Mouse (Mus musculus) lung, postnatal 0 days (tissue): ENCODE results near the gene Caly. TPM values are rescaled to one million over a fixed set of nuclear protein-coding genes. Genes with fewer than 3 reads are reported as not detected.

Source experiments
- ATAC-seq: fragments of 200-750 bp; cut with Nextera tagmentation; 2 replicates; pipeline ENCODE4 v1.8.0; 2017; ENCODE audit warnings: moderate library complexity
- DNase-seq: peaks from one replicate; pipeline ENCODE4 v3.0.0-alpha.2; 2016; ENCODE audit warnings: low spot score
- H3K27ac ChIP-seq: fragments of 300-500 bp; sonication (generic); 2 replicates; pipeline ENCODE4 v1.5.1; 2014; ENCODE audit warnings: antibody characterized with exemption, mild to moderate bottlenecking, low read length, mixed read lengths
- H3K27me3 ChIP-seq: fragments of 300-500 bp; sonication (generic); replicated peaks from 2 replicates; pipeline ENCODE4 v1.6.1; 2014; ENCODE audit warnings: low read length, mixed read lengths; ENCODE audit not compliant: insufficient read depth
- H3K36me3 ChIP-seq: fragments of 300-500 bp; sonication (generic); 2 replicates; pipeline ENCODE4 v1.6.1; 2014; ENCODE audit warnings: low read length, mixed read lengths; ENCODE audit not compliant: insufficient read depth
- H3K4me1 ChIP-seq: fragments of 300-500 bp; sonication (generic); 2 replicates; pipeline ENCODE4 v1.6.1; 2014; ENCODE audit warnings: antibody characterized with exemption, low read depth, low read length, mixed read lengths; ENCODE audit not compliant: insufficient read depth
- H3K4me2 ChIP-seq: fragments of 300-500 bp; sonication (generic); replicated peaks from 2 replicates; pipeline ENCODE4 v1.6.1; 2014; ENCODE audit warnings: low read depth, mild to moderate bottlenecking, low read length, moderate library complexity, mixed read lengths
- H3K4me3 ChIP-seq: fragments of 300-500 bp; sonication (generic); 2 replicates; pipeline ENCODE4 v1.5.1; 2014; ENCODE audit warnings: low read depth, low read length
- H3K9ac ChIP-seq: fragments of 300-500 bp; sonication (generic); replicated peaks from 2 replicates; pipeline ENCODE4 v1.6.1; 2014; ENCODE audit warnings: low read depth, mild to moderate bottlenecking
- H3K9me3 ChIP-seq: fragments of 300-500 bp; sonication (generic); 2 replicates; pipeline ENCODE4 v1.6.1; 2016; ENCODE audit warnings: low read length, mixed read lengths
- CTCF ChIP-seq: IDR thresholded peaks from 2 replicates; pipeline ENCODE4 v1.5.1; 2016; ENCODE audit warnings: antibody characterized with exemption, mild to moderate bottlenecking
- EP300 ChIP-seq: IDR thresholded peaks from 2 replicates; pipeline ENCODE4 v1.6.1; 2016; ENCODE audit warnings: antibody characterized with exemption, mild to moderate bottlenecking, control low read depth
- WGBS: fragments of 180-500 bp; shearing (Covaris S2); extraction: QIAGEN DNeasy Blood & Tissue Kit; methylation state at CpG from one replicate; pipeline ENCODE4 v1.1.7; 2014; 5-methylcytosine and 5-hydroxymethylcytosine counted together
- polyA plus RNA-seq: library from polyadenylated mRNA; unstranded; fragments of >200 nt; fragmentation: Nextera tagmentation; extraction: Ambion mirVana; gene quantifications from 2 replicates; pipeline ENCODE4 v1.2.1, GENCODE M21; 2015

The Caly gene
- polyA plus RNA-seq, 1 experiment from 2014 or later, result 0.29 TPM

GRCm38 (mm10) chr7:140104009-140104408 is 21.7 kb upstream of the Caly start:
- Histone ChIP-seq H3K4me1 (no peaks in the 10 kb centered on the region), H3K4me2 (no peak overlapping the region), H3K27me3 (no peaks in the 10 kb centered on the region), H3K4me3 (no peak overlapping the region), H3K9me3 (no peaks in the 10 kb centered on the region), H3K9ac (no peak overlapping the region), H3K36me3 (peaks cover 18% of the 10 kb centered on the region), H3K27ac (no peak overlapping the region)
- WGBS, result 67% methylated on average over 4 of the region's 4 CpGs
- DNase-seq (no peak), ATAC-seq (no peak)
- TF ChIP-seq EP300 (no peak), CTCF (no peak)

- Histone ChIP-seq H3K27ac (no peak within 1 kb of the TSS), H3K27me3 (no peaks in the 10 kb centered on the region), H3K9ac (peak within 1 kb of the TSS; percentile 29; the same call in 1 of the 2 replicates), H3K4me2 (peak within 1 kb of the TSS; percentile 69), H3K36me3 (peaks cover 6% of the 10 kb centered on the region; the same call in 1 of the 2 replicates), H3K4me3 (peak within 1 kb of the TSS; percentile 41), H3K4me1 (no peaks in the 10 kb centered on the region), H3K9me3 (no peaks in the 10 kb centered on the region)
- DNase-seq (peak; percentile 82), ATAC-seq (peak; percentile 96)
- TF ChIP-seq EP300, result no peak
- TF ChIP-seq CTCF, result no peak
- 2% methylated on average over 30 of the region's 30 CpGs for WGBS
Observed at GRCm38 (mm10) chr7:140101993-140102860, 19.9 kb upstream of the Caly start, which contains the start of gene Fuom. Gene Fuom, minus strand, starts transcription at chr7:140102441.

GRCm38 (mm10) chr7:140101498-140101897 is 19.1 kb upstream of the Caly start:
- H3K4me1 ChIP-seq, result no peaks in the 10 kb centered on the region
- H3K27ac ChIP-seq, result no peak overlapping the region
- no peaks in the 10 kb centered on the region for H3K27me3 ChIP-seq
- DNase-seq (no peak), ATAC-seq (no peak)
- H3K36me3 ChIP-seq, result peaks cover 5% of the 10 kb centered on the region; the same call in 1 of the 2 replicates
- H3K9me3 ChIP-seq, result no peaks in the 10 kb centered on the region
- H3K4me3 ChIP-seq, result peak overlapping the region; percentile 41; the same call in 1 of the 2 replicates
- H3K4me2 ChIP-seq, result peak overlapping the region; percentile 69
- no peak for TF ChIP-seq EP300
- no peak for TF ChIP-seq CTCF
- H3K9ac ChIP-seq, result 0 out of 2 replicates have a peak overlapping the region, but pooled peaks have one; percentile 29
- 79% methylated on average over 10 of the region's 10 CpGs for WGBS

GRCm38 (mm10) chr7:140098466-140098865 is 16.1 kb upstream of the Caly start:
- TF ChIP-seq CTCF (no peak), EP300 (no peak)
- no peaks in the 10 kb centered on the region for H3K27me3 ChIP-seq
- DNase-seq, result no peak
- WGBS, result 84% methylated on average over 1 of the region's 1 CpGs
- no peak overlapping the region for H3K4me2 ChIP-seq
- no peak overlapping the region for H3K4me3 ChIP-seq
- no peak overlapping the region for H3K27ac ChIP-seq
- no peak overlapping the region for H3K9ac ChIP-seq
- no peaks in the 10 kb centered on the region for H3K36me3 ChIP-seq
- no peaks in the 10 kb centered on the region for H3K9me3 ChIP-seq
- no peak for ATAC-seq
- H3K4me1 ChIP-seq, result no peaks in the 10 kb centered on the region

GRCm38 (mm10) chr7:140096055-140096454 is 13.7 kb upstream of the Caly start:
- DNase-seq, result no peak
- Histone ChIP-seq H3K9ac (no peak overlapping the region), H3K4me3 (no peak overlapping the region), H3K36me3 (no peaks in the 10 kb centered on the region), H3K27me3 (no peaks in the 10 kb centered on the region), H3K4me1 (no peaks in the 10 kb centered on the region), H3K4me2 (no peak overlapping the region), H3K27ac (no peak overlapping the region), H3K9me3 (no peaks in the 10 kb centered on the region)
- no peak for ATAC-seq
- TF ChIP-seq EP300 (no peak), CTCF (no peak)

- Histone ChIP-seq H3K9ac (no peak overlapping the region), H3K4me2 (no peak overlapping the region), H3K9me3 (no peaks in the 10 kb centered on the region), H3K4me3 (no peak overlapping the region), H3K4me1 (no peaks in the 10 kb centered on the region), H3K36me3 (no peaks in the 10 kb centered on the region), H3K27ac (no peak overlapping the region), H3K27me3 (no peaks in the 10 kb centered on the region)
- DNase-seq, result no peak
- TF ChIP-seq EP300 (no peak), CTCF (no peak)
- WGBS, result 22% methylated on average over 1 of the region's 1 CpGs
- ATAC-seq, result no peak
Observed at GRCm38 (mm10) chr7:140095556-140095955, 13.2 kb upstream of the Caly start.
